ENCODE assay signal across 7 mouse cellular contexts in genomic region chr5:24481647-24482046, GRCm38 (mm10). TPM values are rescaled to one million over a fixed set of nuclear protein-coding genes. Genes with fewer than 3 reads are reported as not detected.
A peak's percentile ranks its signal among the peaks of the same experiment; 100 is the strongest.
DNase-seq lines count a peak whose midpoint lies in the region; TF ChIP-seq lines count a peak whose summit lies in the region.

No protein-coding gene starts in this region.

- peaks cover 11% of the 10 kb centered on the region for H3K4me1 ChIP-seq in ES-Bruce4 (ENCODE audit: control insufficient read depth, insufficient read depth, low read length)

- no peak for TF ChIP-seq POLR2A in ES-Bruce4 (IDR thresholded peaks at IDR 0.05; ENCODE audit: insufficient read depth, low read length)

- no peak overlapping the region for H3K27ac ChIP-seq in ES-Bruce4 (ENCODE audit: insufficient read depth, low read length)

- TF ChIP-seq EP300 in ES-Bruce4 (IDR thresholded peaks at IDR 0.05; ENCODE audit: insufficient read depth, low read depth, low read length): 0 out of 2 replicates have a peak, but pooled peaks have one; percentile 39

- TF ChIP-seq CTCF in ES-Bruce4 (IDR thresholded peaks at IDR 0.05; ENCODE audit: low read depth, low read length): peak; percentile 83

- intact Hi-C loops in heart, postnatal 10 days (cut with DNase I): loop anchor here (10.0 kb wide), 1 partner anchor 217 kb away; no protein-coding TSS in a partner anchor

- DNase-seq in adrenal gland, adult 2 months: peak; percentile 72
- peak; percentile 86 for DNase-seq in embryo, embryonic 11 days
- DNase-seq in heart, postnatal 10 days: peak; percentile 64 to 82
- DNase-seq in kidney, postnatal 4 days: peak; percentile 86 to 91
- peak; percentile 78 for DNase-seq in lung, postnatal 14 days
- DNase-seq in right cerebral cortex, postnatal 14 days: peak; percentile 75

- H3K9ac ChIP-seq in ES-Bruce4 (ENCODE audit: low read depth, poor library complexity, severe bottlenecking): no peak overlapping the region

- no peak overlapping the region for H3K4me3 ChIP-seq in ES-Bruce4 (ENCODE audit: low read depth, low read length)

- H3K9me3 ChIP-seq in ES-Bruce4 (replicated peaks; ENCODE audit: control insufficient read depth, insufficient read depth, low read length, poor library complexity, severe bottlenecking): no peaks in the 10 kb centered on the region

- no peaks in the 10 kb centered on the region; the same call in 1 of the 2 replicates for H3K36me3 ChIP-seq in ES-Bruce4 (ENCODE audit: control insufficient read depth, insufficient read depth, low read length, poor library complexity, severe bottlenecking)

- H3K27me3 ChIP-seq in ES-Bruce4 (ENCODE audit: control insufficient read depth, insufficient read depth, low read length, poor library complexity, severe bottlenecking): no peaks in the 10 kb centered on the region

RNA-seq across cellular contexts. Expression of gene Agap3, which starts 29.7 kb away (rescaled TPM):
- 76.8 and 79.9 TPM in 2 replicates for polyA plus RNA-seq in ES-Bruce4 (2011; ENCODE audit: insufficient read depth, insufficient read length, low read depth, missing spikeins)
- total RNA-seq in adrenal gland, adult 2 months (2021): 10 to 100 TPM; 78.8 to 89.8 TPM
- polyA plus RNA-seq in adrenal gland, adult 2 months (2012; rRNA removed): 96.5 and 106 TPM in 2 replicates
- 10 to 100 TPM; 83.1 to 84.8 TPM for total RNA-seq in heart, postnatal 10 days (2021)

RNA-seq across cellular contexts. Expression of gene Tmub1, which starts 34.0 kb away (rescaled TPM):
- polyA plus RNA-seq in ES-Bruce4 (2011; ENCODE audit: insufficient read depth, insufficient read length, low read depth, missing spikeins): 4.8 and 7.7 TPM in 2 replicates
- 10 to 100 TPM; 16.7 to 20.5 TPM for total RNA-seq in adrenal gland, adult 2 months (2021)
- polyA plus RNA-seq in adrenal gland, adult 2 months (2012; rRNA removed): 86.7 and 94.5 TPM in 2 replicates
- total RNA-seq in heart, postnatal 10 days (2021): 10 to 100 TPM in 1 of 2 experiments, 1 to 10 TPM in 1; 9.6 to 10.7 TPM

RNA-seq across cellular contexts. Expression of gene Fastk, which starts 36.6 kb away (rescaled TPM):
- 51.6 and 59.8 TPM in 2 replicates for polyA plus RNA-seq in ES-Bruce4 (2011; ENCODE audit: insufficient read depth, insufficient read length, low read depth, missing spikeins)
- total RNA-seq in adrenal gland, adult 2 months (2021): 100 to 1,000 TPM in 1 of 2 experiments, 10 to 100 TPM in 1; 93.4 to 108 TPM
- 335 and 350 TPM in 2 replicates for polyA plus RNA-seq in adrenal gland, adult 2 months (2012; rRNA removed)
- 100 to 1,000 TPM; 207 to 209 TPM for total RNA-seq in heart, postnatal 10 days (2021)

RNA-seq across cellular contexts. Expression of gene Gbx1, which starts 45.4 kb away (rescaled TPM):
- polyA plus RNA-seq in ES-Bruce4 (2011; ENCODE audit: insufficient read depth, insufficient read length, low read depth, missing spikeins): 0.20 TPM in 1 of 2 replicates, not detected in the other
- total RNA-seq in adrenal gland, adult 2 months (2021): not detected
- not detected in 2 replicates for polyA plus RNA-seq in adrenal gland, adult 2 months (2012; rRNA removed)
- total RNA-seq in heart, postnatal 10 days (2021): under 1 TPM in 1 of 2 experiments, not detected in 1; 0.10 TPM

RNA-seq across cellular contexts. Expression of gene Slc4a2, which starts 58.0 kb away (rescaled TPM):
- polyA plus RNA-seq in ES-Bruce4 (2011; ENCODE audit: insufficient read depth, insufficient read length, low read depth, missing spikeins): 11.3 and 12.6 TPM in 2 replicates
- total RNA-seq in adrenal gland, adult 2 months (2021): 10 to 100 TPM; 58.4 to 63.2 TPM
- 65.9 and 74.0 TPM in 2 replicates for polyA plus RNA-seq in adrenal gland, adult 2 months (2012; rRNA removed)
- 10 to 100 TPM; 49.2 to 52.4 TPM for total RNA-seq in heart, postnatal 10 days (2021)
